Mouse (Mus musculus) G1E (cell line): ENCODE data around the gene Zkscan14.

Experiments
- CTCF ChIP-seq: IDR thresholded peaks from 2 replicates; pipeline ENCODE4 v1.5.1; 2012; ENCODE audit warnings: low read depth, low read length, inconsistent platforms, mixed read lengths
- TAL1 ChIP-seq: conservative IDR thresholded peaks from 2 replicates; pipeline ENCODE4 v1.6.1; 2012; ENCODE audit warnings: low read depth, low read length, inconsistent platforms, mixed read lengths

DNA sequence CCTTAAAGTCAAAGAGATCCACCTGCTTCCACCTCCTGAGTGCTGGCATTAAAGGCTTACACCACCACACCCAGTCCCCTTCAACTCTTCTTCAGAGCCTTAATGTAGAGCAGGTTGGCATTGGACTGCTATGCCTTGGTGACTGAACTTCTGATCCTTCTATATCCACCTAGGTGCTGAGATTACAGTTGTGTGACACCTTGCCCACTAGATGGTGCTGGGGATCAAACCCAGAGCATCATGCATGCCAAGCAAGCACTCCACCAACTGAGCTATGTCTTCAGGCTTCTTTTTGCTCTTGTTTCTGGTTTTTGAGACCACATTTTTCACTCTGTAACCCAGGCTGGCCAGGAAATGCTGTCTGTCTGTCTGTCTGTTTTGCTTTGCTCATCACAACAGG, 33.0 kb upstream of the Zkscan14 start:
- TF ChIP-seq CTCF (0 out of 2 replicates have a peak, but pooled peaks have one; percentile 23), TAL1 (no peak)
